Mouse (Mus musculus) layer of hippocampus, postnatal 10 days (tissue): ENCODE measurements around the gene Gm4302. TPM values are rescaled to one million over a fixed set of nuclear protein-coding genes. Genes with fewer than 3 reads are reported as not detected.
"Not testable (repeated sequence)": the region's sequence is repeated elsewhere in the genome, so short reads cannot be mapped to it uniquely, and the experiment has no call there.

ENCODE experiments used
- DNase-seq, 2 experiments: peaks; one replicate each; pipeline ENCODE4 v3.0.0; 2021; ENCODE audit warnings: low spot score in 2 of 2
- long read RNA-seq: library from polyadenylated mRNA; stranded (forward); transcript quantifications from one replicate; pipeline ENCODE4 v2.0.0, GENCODE M21; 2023
- total RNA-seq, 2 experiments: library from RNA; stranded (reverse); gene quantifications; 2 replicates each; pipeline ENCODE4 v1.2.3; 2021

The Gm4302 gene
- total RNA-seq, result not detected
- long read RNA-seq, result 0 reads

DNA sequence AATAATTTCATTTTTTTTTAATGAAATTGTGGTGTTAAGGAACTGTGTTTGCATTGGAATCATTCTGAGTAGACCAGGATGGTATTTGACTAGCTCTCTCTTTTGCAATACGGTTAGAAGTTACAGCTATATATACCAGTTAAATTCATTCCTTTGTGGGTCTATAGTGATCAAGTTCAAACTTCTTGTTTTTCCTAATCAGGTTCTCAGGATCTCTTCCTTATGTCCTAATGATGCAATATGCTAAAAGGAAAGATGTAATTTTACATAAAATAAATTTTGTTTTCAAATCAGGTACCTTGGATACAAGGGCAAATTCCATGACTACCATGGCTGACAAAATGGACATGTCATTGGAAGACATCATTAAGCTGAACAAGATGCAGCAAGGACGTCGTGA lies at the start of gene Gm4302:
Gene Gm4302, plus strand, starts transcription at position 301 of the 400 bp plus-strand sequence.
- not testable (repeated sequence) for DNase-seq

DNA sequence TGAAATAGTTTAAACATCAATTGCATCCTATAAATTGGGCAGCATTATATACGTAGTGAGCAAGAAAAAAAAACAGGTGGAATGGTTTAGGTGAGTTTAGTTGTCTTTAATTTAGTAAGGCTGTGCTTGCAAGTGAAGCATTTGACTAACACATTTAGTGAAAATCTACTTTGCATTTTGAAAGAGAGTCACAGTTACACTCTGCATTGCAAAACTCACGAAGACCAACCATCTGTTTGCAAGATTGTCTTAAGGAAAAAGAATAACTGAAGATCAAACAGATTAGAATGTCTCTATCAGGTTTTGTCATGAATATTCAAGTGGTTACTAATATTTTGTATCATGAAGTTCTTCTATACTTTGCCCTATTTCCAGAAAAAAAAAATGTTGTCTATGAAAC lies 44.5 kb upstream of the Gm4302 start:
- no peak for DNase-seq

DNA sequence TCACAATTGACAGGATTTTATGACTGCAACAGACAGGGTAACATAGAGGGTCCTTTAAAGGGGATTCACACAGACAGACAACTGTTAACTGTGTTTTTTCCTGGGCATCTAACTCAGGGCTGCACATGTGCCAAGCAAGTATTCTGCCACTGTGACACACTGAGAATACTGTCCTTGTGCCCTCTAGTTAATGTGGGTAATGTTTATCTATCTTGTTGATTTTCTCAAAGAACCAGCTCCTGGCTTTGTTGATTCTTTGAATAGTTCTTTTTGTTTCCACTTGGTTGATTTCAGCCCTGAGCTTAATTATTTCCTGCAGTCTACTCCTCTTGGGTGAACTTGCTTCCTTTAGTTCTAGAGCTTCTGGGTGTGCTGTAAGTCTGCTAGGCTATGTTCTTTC lies 40.5 kb upstream of the Gm4302 start:
- DNase-seq, result not testable (repeated sequence)

DNA sequence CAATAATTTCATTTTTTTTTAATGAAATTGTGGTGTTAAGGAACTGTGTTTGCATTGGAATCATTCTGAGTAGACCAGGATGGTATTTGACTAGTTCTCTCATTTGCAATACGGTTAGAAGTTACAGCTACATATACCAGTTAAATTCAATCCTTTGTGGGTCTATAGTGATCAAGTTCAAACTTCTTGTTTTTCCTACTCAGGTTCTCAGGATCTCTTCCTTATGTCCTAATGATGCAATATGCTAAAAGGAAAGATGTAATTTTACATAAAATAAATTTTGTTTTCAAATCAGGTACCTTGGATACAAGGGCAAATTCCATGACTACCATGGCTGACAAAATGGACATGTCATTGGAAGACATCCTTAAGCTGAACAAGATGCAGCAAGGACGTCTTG lies 5.3 kb upstream of the Gm4302 start, which contains the start of gene Gm4301:
Gene Gm4301, plus strand, starts transcription at position 301 of the 400 bp plus-strand sequence.
- not testable (repeated sequence) for DNase-seq

DNA sequence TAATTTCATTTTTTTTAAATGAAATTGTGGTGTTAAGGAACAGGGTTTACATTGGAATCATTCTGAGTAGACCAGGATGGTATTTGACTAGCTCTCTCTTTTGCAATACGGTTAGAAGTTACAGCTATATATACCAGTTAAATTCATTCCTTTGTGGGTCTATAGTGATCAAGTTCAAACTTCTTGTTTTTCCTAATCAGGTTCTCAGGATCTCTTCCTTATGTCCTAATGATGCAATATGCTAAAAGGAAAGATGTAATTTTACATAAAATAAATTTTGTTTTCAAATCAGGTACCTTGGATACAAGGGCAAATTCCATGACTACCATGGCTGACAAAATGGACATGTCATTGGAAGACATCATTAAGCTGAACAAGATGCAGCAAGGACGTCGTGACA lies 5.0 kb downstream of the Gm4302 start, which contains the start of gene Gm4303:
Gene Gm4303, plus strand, starts transcription at position 301 of the 400 bp plus-strand sequence.
- not testable (repeated sequence) for DNase-seq

DNA sequence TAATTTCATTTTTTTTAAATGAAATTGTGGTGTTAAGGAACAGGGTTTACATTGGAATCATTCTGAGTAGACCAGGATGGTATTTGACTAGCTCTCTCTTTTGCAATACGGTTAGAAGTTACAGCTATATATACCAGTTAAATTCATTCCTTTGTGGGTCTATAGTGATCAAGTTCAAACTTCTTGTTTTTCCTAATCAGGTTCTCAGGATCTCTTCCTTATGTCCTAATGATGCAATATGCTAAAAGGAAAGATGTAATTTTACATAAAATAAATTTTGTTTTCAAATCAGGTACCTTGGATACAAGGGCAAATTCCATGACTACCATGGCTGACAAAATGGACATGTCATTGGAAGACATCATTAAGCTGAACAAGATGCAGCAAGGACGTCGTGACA lies 10.2 kb downstream of the Gm4302 start, which contains the start of gene Gm4305:
Gene Gm4305, plus strand, starts transcription at position 301 of the 400 bp plus-strand sequence.
- not testable (repeated sequence) for DNase-seq

DNA sequence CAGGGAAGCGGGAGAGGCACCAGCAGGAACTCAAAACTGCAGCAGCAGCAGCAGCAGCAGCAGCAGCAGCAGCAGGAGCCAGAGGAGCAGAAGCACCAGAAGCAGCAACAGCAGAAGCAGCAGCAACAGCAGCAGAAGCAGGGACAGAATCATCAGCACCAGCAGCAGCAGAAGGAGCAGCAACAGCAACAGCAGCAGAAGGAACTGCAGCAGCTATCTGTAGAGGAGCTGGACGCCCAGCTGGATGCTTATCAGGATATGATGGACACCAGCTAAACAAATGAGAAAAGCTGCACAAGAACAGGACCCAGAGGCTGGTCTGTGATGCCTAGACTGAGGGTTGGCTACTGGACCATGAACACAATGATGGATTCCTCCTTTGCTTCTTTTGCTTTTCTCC lies 16.2 kb downstream of the Gm4302 start:
- DNase-seq, result peak; percentile 13

DNA sequence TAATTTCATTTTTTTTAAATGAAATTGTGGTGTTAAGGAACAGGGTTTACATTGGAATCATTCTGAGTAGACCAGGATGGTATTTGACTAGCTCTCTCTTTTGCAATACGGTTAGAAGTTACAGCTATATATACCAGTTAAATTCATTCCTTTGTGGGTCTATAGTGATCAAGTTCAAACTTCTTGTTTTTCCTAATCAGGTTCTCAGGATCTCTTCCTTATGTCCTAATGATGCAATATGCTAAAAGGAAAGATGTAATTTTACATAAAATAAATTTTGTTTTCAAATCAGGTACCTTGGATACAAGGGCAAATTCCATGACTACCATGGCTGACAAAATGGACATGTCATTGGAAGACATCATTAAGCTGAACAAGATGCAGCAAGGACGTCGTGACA lies 20.4 kb downstream of the Gm4302 start, which contains the start of gene Gm4307:
Gene Gm4307, plus strand, starts transcription at position 301 of the 400 bp plus-strand sequence.
- not testable (repeated sequence) for DNase-seq

DNA sequence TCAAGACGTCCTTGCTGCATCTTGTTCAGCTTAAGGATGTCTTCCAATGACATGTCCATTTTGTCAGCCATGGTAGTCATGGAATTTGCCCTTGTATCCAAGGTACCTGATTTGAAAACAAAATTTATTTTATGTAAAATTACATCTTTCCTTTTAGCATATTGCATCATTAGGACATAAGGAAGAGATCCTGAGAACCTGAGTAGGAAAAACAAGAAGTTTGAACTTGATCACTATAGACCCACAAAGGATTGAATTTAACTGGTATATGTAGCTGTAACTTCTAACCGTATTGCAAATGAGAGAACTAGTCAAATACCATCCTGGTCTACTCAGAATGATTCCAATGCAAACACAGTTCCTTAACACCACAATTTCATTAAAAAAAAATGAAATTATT lies 41.8 kb downstream of the Gm4302 start, which contains the start of gene Gm4312:
Gene Gm4312, minus strand, starts transcription at position 101 of the 400 bp plus-strand sequence.
- DNase-seq, result not testable (repeated sequence)

Other genes with a start within 250 kb of the Gm4302 start
- gene Gm4301, start 5.2 kb upstream of the Gm4302 start, total RNA-seq, result not detected
- gene Gm4303, start 5.1 kb downstream of the Gm4302 start, total RNA-seq, result not detected
- not detected for gene Gm4305, start 10.3 kb downstream of the Gm4302 start, total RNA-seq
- not detected for gene Gm4307, start 20.5 kb downstream of the Gm4302 start, total RNA-seq
- gene Gm4312, start 41.7 kb downstream of the Gm4302 start, total RNA-seq, result not detected
- 10 to 100 TPM; 11.4 to 12.3 TPM for gene Tmtc3, start 146.5 kb downstream of the Gm4302 start, total RNA-seq
- 10 to 100 TPM; 10.9 to 14.3 TPM for gene Cep290, start 146.7 kb downstream of the Gm4302 start, total RNA-seq
- 10 to 100 TPM; 26.2 to 29.0 TPM for gene 4930430F08Rik, start 249.6 kb downstream of the Gm4302 start, total RNA-seq
- gene 1700017N19Rik, start 249.6 kb downstream of the Gm4302 start, total RNA-seq, result not detected